Mouse (Mus musculus) erythroid progenitor cell, adult 5-6 weeks (primary cell): ENCODE results near the gene Cdh22. TPM values are rescaled to one million over a fixed set of nuclear protein-coding genes. Genes with fewer than 3 reads are reported as not detected.

Source experiments
- ATAC-seq: replicated peaks from 2 replicates; pipeline ENCODE4 v1.8.0; 2016; ENCODE audit warnings: moderate number of reproducible peaks, mild to moderate bottlenecking, moderate TSS enrichment, inconsistent platforms; ENCODE audit not compliant: poor library complexity, low FRiP score, severe bottlenecking
- total RNA-seq, 2 experiments: library from RNA; stranded (forward) in 1 of 2; stranded (reverse) in 1 of 2; fragments of 150-400 nt in 1 of 2; fragments of 186-747, 209-891 nt in 1 of 2; gene quantifications; 2 replicates each; pipeline versions ENCODE4 v1.2.3 to v1.2.4; 2015 to 2017; ENCODE audit warnings: low replicate concordance in 2 of 2

Gene Cdh22
- total RNA-seq, 2 experiments from 2014 or later: not detected

GRCm38 (mm10) chr2:165252801-165253200 lies 18.1 kb upstream of the Cdh22 start:
- no peak for ATAC-seq

DNA sequence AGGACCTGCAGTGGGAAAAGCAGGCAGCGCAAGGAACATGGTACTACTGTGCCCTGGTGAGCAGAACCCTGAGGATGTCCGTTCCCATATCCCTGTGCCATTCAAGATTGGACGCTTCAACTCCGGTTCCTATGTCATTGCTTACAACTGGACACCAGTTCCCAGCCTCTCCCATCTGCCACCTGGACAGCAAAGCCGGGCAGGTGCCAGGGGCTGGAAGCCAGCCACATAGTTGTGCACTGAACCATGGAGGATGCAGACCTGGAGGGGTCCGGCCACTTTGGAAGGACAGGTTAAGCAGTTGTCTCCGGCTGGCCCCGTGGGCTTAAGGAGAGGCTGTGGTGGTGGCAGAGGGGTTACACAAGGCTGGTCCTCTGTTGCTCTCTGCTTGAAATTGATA lies 17.7 kb upstream of the Cdh22 start:
- ATAC-seq: no peak

DNA sequence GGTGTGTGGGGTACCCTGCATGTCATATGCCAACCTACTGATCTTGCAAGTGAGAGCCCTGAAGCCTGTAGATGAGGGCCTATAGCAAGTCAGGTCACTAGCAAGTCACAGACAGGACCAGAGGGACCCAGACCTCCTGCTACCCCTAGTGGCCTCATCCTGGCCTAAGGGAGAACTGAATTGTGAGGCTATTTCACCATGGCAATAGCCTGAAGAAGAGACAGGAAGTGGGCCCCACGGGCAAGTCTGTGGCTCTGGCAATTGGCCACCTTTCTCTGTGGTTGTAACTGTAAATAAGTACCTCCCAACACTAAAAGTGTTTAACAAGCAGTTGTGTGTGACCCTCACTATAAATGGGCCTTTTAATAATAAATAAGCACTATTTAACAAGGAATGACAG lies 16.2 kb upstream of the Cdh22 start:
- ATAC-seq: no peak

DNA sequence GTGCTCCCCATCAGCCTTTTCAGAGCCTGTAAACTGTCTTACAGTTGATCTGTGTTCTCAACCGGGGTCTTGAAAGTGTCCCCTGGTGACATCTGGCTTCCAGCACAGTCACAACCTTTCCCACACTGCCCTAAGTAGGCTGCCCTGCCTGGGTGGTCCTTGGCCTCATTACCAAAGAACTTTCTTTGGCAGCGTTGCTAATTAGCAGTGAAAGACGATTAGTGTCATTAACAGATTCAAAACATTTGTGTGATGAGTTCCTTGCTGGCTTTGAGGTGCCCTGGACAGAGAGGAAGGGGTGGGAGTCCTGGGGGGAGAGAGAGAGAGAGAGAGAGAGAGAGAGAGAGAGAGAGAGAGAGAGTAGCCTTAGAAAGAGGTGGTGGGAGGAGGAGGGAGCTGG lies 14.3 kb upstream of the Cdh22 start:
- ATAC-seq: no peak

DNA sequence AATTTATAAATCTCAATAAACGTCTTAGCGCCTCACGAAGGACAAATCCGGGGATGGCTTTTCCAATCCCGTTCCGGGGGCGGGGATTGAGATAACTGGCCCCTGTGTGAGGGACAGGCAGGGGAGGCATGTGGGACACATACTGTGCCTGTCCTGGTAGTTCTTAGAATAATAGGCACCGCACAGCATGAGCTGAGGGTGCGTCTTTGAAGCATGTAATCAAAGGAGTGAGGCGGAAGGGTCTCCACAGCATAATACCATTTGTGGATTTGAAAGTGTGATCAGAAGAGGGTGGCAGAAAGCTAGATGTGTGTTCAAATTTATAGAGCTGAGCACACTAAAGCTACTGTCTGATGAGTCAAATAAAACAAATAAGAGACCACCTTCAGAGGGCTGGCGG lies 11.7 kb upstream of the Cdh22 start:
- no peak for ATAC-seq

- no peak for ATAC-seq
Observed at GRCm38 (mm10) chr2:165243122-165243720, 8.6 kb upstream of the Cdh22 start.

GRCm38 (mm10) chr2:165242575-165242974 lies 7.9 kb upstream of the Cdh22 start:
- no peak for ATAC-seq

DNA sequence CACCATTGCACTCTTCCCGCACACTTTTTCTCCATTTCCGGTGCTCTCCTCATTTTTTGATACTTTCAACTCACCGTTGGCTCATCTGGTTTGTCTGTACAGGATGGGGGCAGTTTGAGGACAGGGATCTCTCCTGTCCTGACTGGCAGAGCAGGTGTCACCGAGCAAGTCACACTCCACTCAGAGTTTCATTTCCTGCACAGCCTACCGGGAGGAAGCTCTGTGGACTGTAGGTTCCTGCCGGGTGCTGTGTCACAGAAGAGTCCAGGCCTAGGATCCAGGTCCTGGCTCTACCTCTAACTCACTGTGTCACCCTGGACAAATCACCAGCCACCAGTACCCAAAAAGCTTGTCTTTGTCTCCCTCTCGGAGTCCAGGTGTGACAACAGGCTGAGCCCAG lies 7.1 kb upstream of the Cdh22 start:
- ATAC-seq: no peak

- ATAC-seq: no peak
Observed at GRCm38 (mm10) chr2:165240371-165240770, 5.7 kb upstream of the Cdh22 start.

- no peak for ATAC-seq
Observed at GRCm38 (mm10) chr2:165239533-165240144, 5.0 kb upstream of the Cdh22 start.

DNA sequence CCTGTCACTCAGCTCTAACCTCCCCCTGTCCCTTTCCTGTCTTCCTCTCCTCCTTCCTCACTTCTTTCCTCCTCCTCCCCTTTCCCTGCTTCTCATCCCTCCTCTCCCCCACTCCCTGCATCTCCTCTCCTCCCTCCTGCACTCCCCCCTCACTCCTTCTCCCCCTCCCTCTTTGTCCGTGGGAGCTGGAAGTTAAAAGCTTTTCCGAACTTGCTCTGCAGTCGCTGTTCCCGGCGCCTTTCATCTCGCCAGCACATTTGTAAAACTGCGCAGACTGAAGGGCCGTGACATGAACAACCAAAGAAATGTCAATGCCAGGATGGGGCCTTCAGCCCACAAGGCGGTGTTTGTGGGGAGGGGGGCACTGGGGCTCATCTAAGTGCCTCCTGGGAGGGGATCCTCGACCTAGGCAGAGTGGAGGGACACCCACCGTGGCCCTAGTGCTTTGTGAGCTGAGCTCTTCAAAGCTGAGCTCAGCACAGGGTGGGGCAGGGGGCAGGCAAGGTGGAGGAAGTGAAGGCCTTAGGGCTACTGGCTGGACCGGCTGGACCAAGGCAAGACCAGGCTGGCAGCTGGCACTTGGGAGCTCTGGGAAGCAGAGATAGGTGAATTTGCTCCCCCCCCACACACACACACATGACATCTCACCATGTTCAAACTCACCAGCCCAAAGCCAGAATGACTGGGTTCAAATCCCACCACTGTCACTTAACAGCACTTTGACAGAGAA lies 3.9 kb upstream of the Cdh22 start:
- ATAC-seq: no peak

GRCm38 (mm10) chr2:165234291-165234612 lies 401 bp downstream of the Cdh22 start:
- no peak for ATAC-seq

DNA sequence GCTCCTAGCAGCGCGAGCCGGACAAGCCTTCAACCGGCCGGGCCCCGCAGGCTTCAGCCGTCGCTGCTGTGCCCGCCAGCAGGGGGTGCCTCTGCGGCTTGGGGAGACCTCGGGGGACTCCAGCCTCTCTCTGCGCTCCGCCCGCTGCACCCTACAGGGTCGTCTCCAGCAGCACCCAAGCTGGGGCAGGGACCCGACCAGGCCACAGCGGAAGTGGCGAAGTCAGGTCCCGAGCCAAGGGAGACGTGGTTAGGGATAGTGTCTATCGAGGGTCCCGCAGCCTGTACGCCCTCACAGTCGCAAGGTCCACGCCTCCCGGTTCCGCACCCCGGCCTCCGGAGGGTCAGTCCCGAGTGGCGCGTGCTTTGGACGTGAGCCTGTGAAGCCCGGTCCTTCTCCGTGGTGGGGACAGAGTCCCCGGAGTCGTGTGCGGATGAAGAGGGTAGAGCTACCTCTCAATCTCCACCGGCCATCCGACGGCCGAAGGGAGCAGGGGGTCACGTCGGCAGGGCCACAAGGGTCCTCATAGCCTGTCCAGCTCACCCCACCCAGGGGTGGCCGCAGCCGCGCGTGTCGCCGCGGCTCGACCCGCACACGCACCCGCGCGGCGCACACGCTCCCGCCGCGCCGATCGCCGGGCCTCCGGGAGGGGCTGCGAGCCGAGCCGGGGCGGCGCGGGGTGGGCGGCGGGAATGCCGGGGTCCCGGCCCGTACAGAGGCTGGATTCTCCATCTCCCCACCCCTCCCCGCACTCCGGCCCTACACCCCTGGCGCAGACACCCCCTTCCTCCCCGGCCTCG lies 962 bp downstream of the Cdh22 start:
- ATAC-seq: no peak

DNA sequence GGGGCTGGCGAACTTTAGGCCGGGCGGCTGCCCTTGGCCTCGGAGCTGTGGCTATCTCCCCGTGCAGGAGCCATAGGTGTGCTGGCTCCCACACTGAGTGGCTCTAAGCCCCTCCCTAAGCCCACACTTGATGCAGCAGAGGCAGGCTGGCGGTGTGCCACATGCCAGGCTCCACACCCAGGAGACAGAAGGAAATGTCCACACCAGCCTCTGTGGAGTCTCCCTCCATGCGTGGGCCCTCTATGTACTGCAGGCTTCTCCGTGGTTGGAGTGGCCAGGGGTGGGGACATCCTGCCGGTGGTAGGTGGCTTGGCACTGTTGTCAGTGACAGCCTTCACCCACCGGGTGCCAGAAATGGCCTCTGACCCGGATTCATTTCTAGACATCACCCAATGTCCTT lies 5.6 kb downstream of the Cdh22 start:
- ATAC-seq: no peak

GRCm38 (mm10) chr2:165223837-165224236 lies 10.8 kb downstream of the Cdh22 start:
- ATAC-seq: no peak

DNA sequence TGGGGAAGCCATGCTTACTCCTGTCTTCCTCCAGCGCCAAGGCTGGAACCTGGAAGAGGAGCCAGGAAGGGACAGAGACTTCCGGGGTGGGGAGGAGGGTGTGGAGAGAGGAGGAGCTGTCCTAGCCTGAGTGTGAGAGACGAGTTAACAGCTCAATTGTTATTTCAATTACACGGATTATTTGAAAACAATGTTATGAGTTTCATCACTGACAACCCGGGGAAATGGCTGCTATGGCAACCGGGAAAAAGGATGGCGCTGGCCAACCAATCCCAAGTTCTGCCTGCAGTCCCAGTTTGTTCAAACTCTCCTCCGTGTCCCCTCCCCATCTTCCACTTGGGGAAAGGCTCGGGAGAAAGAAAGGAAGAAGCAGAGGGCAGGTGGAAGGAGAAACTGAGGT lies 12.7 kb downstream of the Cdh22 start:
- ATAC-seq: no peak

DNA sequence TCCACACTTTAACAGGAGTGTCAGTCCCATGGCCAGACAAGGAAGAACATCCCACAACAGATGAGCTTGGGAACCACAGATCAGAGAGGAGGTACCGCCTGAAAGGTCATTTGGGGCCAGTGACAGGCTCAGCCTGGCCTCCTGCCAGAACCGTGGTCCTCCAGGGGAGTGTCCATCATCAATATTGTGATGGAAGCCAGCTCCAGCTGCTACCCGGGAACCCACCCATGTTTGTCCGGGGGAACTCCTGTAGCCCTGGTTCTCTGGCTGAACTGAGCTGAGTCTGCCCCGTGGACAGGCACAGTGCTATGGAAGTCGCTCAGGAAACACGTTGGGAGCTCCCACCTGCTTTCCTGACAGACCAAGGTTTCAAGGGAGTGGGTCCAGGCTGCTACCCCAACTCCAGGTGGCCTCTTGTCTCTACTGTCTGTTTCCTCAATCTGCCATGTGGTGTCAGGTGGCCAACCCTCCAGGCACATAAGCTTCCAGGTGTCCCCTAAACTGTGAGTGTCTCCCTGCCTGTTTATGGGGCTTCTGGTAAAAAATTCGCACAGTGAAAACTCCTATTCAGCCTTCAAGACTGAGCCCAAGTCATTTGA lies 14.2 kb downstream of the Cdh22 start:
- ATAC-seq: 0 out of 2 replicates have a peak, but pooled peaks have one; percentile 23

- no peak for ATAC-seq
Observed at GRCm38 (mm10) chr2:165218954-165219353, 15.7 kb downstream of the Cdh22 start.

DNA sequence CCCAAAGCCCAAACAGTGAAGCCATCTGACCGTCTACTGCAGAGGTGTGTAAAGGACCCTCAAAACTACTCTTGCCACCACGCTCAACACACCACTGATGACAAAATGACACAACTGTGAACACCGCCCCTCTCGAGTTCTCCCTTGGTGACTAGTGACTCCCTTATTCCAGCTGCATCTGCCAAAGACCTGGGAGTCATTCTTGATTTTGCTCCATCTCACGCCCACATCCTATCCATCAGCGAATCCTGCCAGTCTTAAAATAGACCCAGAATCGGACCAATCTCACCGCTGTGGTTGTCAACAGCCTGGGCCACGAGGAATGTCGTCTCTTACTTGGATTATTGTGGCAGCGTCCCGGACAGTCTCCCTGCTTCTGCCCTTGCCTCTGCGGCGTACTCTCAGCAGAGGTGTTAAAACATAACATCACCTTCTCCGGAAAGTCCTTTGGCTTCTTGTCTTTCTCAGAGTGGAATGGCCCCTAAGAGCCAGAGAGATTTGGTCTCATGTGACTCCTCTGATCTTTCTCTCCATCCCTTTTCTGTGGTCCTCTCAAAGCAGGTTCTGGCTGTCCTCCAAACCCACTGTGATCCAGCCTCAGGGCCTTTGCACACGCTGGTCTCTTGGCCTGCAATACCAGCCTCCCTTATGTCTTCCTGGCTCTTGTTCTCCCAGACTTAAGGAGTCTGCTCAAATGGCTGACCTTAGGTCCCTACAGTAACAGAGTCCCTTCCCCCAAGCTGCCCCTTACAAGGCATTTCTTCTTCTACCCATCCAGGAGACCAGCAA lies 17.1 kb downstream of the Cdh22 start:
- ATAC-seq: no peak
